Mouse (Mus musculus) gastrocnemius, postnatal 25 days (tissue): ENCODE data around the gene Srgap2. TPM values are rescaled to one million over a fixed set of nuclear protein-coding genes. Genes with fewer than 3 reads are reported as not detected.
A peak's percentile ranks its signal among the peaks of the same experiment; 100 is the strongest.

Source experiments
- DNase-seq: peaks from one replicate; pipeline ENCODE4 v3.0.0; 2022
- microRNA-seq, 2 experiments: library from miRNA; unstranded; fragments of <30 nt; microRNA quantifications; one replicate each; pipeline ENCODE4 v1.2.0; 2021; ENCODE audit warnings: borderline replicate concordance in 2 of 2
- total RNA-seq, 2 experiments: library from RNA; stranded (reverse); gene quantifications; 1 replicate in 1 of 2; 2 replicates in 1 of 2; pipeline ENCODE4 v1.2.3; 2021

The Srgap2 gene
- total RNA-seq, 2 experiments from 2014 or later, result 13.4 to 15.0 TPM

GRCm38 (mm10) chr1:131245926-131246325 is 281.2 kb downstream of the Srgap2 start:
- DNase-seq, result no peak

GRCm38 (mm10) chr1:131245089-131245856 is 281.9 kb downstream of the Srgap2 start, which contains the start of gene Rassf5:
Gene Rassf5 (minus strand): TSS chr1:131245258.
- DNase-seq, result peak; percentile 75

- no peak for DNase-seq
Observed at GRCm38 (mm10) chr1:131244536-131245088, 282.5 kb downstream of the Srgap2 start.

GRCm38 (mm10) chr1:131242956-131243355 is 284.2 kb downstream of the Srgap2 start:
- no peak for DNase-seq

- no peak for DNase-seq
Observed at GRCm38 (mm10) chr1:131239576-131240193, 287.5 kb downstream of the Srgap2 start.

GRCm38 (mm10) chr1:131238931-131239381 is 288.2 kb downstream of the Srgap2 start:
- DNase-seq, result peak; percentile 81

- no peak for DNase-seq
Observed at GRCm38 (mm10) chr1:131236077-131236476, 291.1 kb downstream of the Srgap2 start.

Small RNAs within 50 kb of the gene (microRNA-seq; reads per million reads assigned to microRNA genes)
- gene Gm24273, result 0 reads per million in 2 experiments

Other genes with a start within 250 kb of the Srgap2 start
- gene Ikbke, start 247.7 kb downstream of the Srgap2 start, total RNA-seq, result 1 to 10 TPM in 1 of 2 experiments, under 1 TPM in 1; 0.95 to 1.9 TPM
- gene Fam72a, start 551 bp upstream of the Srgap2 start, total RNA-seq, result under 1 TPM; 0.27 to 0.33 TPM
- gene Avpr1b, start 71.9 kb upstream of the Srgap2 start, total RNA-seq, result not detected
- under 1 TPM in 1 of 2 experiments, not detected in 1; 0.19 TPM for gene Ctse, start 111.0 kb upstream of the Srgap2 start, total RNA-seq
- gene Rab7b, start 161.3 kb upstream of the Srgap2 start, total RNA-seq, result 1 to 10 TPM; 3.7 to 4.1 TPM
- gene Slc26a9, start 216.7 kb upstream of the Srgap2 start, total RNA-seq, result not detected